Mouse (Mus musculus) left cerebral cortex, postnatal 4 days (tissue): Measurements from ENCODE around the gene Mrps18b. TPM values are rescaled to one million over a fixed set of nuclear protein-coding genes. Genes with fewer than 3 reads are reported as not detected.
"Not testable (repeated sequence)": the region's sequence is repeated elsewhere in the genome, so short reads cannot be mapped to it uniquely, and the experiment has no call there.

Experiments used
- DNase-seq: peaks from one replicate; pipeline ENCODE4 v3.0.0-alpha.2; 2022
- intact Hi-C: fragments of 180-260 bp; cut with DNase I; formaldehyde crosslinking; loops from one replicate; pipeline ENCODE4 v1.15.1; 2025
- total RNA-seq, 2 experiments: library from RNA; stranded (reverse); gene quantifications; 2 replicates each; pipeline ENCODE4 v1.2.3; 2021

Gene Mrps18b
- total RNA-seq = 10 to 100 TPM; 45.9 to 47.4 TPM

- intact Hi-C loops = no loop called here
- peak; percentile 99 for DNase-seq
Measured at GRCm38 (mm10) chr17:35916297-35917142, at the start of gene Mrps18b, which contains the start of gene Ppp1r10. TSS of gene Mrps18b (minus strand) at chr17:35916389. TSS of gene Ppp1r10 (plus strand) at chr17:35916434.

- intact Hi-C loops = no loop called here
- no peak for DNase-seq
Measured at GRCm38 (mm10) chr17:35963279-35963678, 47.1 kb upstream of the Mrps18b start.

GRCm38 (mm10) chr17:35958533-35959223 is 42.5 kb upstream of the Mrps18b start:
- intact Hi-C loops = no loop called here
- no peak for DNase-seq

- intact Hi-C loops = no loop called here
- DNase-seq = no peak
Measured at GRCm38 (mm10) chr17:35954665-35955064, 38.5 kb upstream of the Mrps18b start.

GRCm38 (mm10) chr17:35952559-35952958 is 36.4 kb upstream of the Mrps18b start:
- DNase-seq, intact Hi-C loops: not testable (repeated sequence)

- DNase-seq, intact Hi-C loops: not testable (repeated sequence)
Measured at GRCm38 (mm10) chr17:35950946-35951345, 34.8 kb upstream of the Mrps18b start.

GRCm38 (mm10) chr17:35939941-35940340 is 23.8 kb upstream of the Mrps18b start:
- DNase-seq = no peak
- intact Hi-C loops = no loop called here

- DNase-seq = no peak
- intact Hi-C loops = no loop called here
Measured at GRCm38 (mm10) chr17:35939108-35939507, 22.9 kb upstream of the Mrps18b start.

GRCm38 (mm10) chr17:35937700-35938348 is 21.6 kb upstream of the Mrps18b start:
- peak; percentile 39 for DNase-seq
- intact Hi-C loops = no loop called here

- intact Hi-C loops, DNase-seq: not testable (repeated sequence)
Measured at GRCm38 (mm10) chr17:35935763-35936162, 19.6 kb upstream of the Mrps18b start.

- no peak for DNase-seq
- intact Hi-C loops = no loop called here
Measured at GRCm38 (mm10) chr17:35932608-35933007, 16.4 kb upstream of the Mrps18b start.

GRCm38 (mm10) chr17:35930627-35931026 is 14.4 kb upstream of the Mrps18b start:
- DNase-seq = no peak
- intact Hi-C loops = no loop called here

- intact Hi-C loops = no loop called here
Measured at GRCm38 (mm10) chr17:35929534-35929933, 13.3 kb upstream of the Mrps18b start.

GRCm38 (mm10) chr17:35927471-35927870 is 11.3 kb upstream of the Mrps18b start:
- no peak for DNase-seq
- intact Hi-C loops = loop anchor here (2.0 kb wide), 1 partner anchor 29 kb away; no protein-coding TSS in a partner anchor

More at GRCm38 (mm10) chr17:35929534-35929933, 13.3 kb upstream of the Mrps18b start:
- DNase-seq = no peak

GRCm38 (mm10) chr17:35923281-35923680 is 7.1 kb upstream of the Mrps18b start:
- intact Hi-C loops = no loop called here
- no peak for DNase-seq

- intact Hi-C loops = no loop called here
- DNase-seq = no peak
Measured at GRCm38 (mm10) chr17:35922566-35922965, 6.4 kb upstream of the Mrps18b start.

- no peak for DNase-seq
- intact Hi-C loops = no loop called here
Measured at GRCm38 (mm10) chr17:35921710-35922109, 5.5 kb upstream of the Mrps18b start.

GRCm38 (mm10) chr17:35920862-35921562 is 4.8 kb upstream of the Mrps18b start:
- intact Hi-C loops = no loop called here
- no peak for DNase-seq

- intact Hi-C loops = no loop called here
- DNase-seq = no peak
Measured at GRCm38 (mm10) chr17:35920384-35920783, 4.2 kb upstream of the Mrps18b start.

GRCm38 (mm10) chr17:35919864-35920301 is 3.7 kb upstream of the Mrps18b start:
- intact Hi-C loops = no loop called here
- DNase-seq = no peak
